Mouse (Mus musculus) erythroblast, embryonic 14.5 days (primary cell): ENCODE measurements around the gene Gm45618.

Source experiments
- GATA1 ChIP-seq: IDR thresholded peaks from 2 replicates; pipeline ENCODE4 v1.6.1; 2012; ENCODE audit warnings: low read length, inconsistent platforms, mixed read lengths
- TAL1 ChIP-seq: IDR thresholded peaks from 3 replicates; pipeline ENCODE4 v1.6.1; 2012; ENCODE audit warnings: low read length, inconsistent platforms, mixed read lengths

DNA sequence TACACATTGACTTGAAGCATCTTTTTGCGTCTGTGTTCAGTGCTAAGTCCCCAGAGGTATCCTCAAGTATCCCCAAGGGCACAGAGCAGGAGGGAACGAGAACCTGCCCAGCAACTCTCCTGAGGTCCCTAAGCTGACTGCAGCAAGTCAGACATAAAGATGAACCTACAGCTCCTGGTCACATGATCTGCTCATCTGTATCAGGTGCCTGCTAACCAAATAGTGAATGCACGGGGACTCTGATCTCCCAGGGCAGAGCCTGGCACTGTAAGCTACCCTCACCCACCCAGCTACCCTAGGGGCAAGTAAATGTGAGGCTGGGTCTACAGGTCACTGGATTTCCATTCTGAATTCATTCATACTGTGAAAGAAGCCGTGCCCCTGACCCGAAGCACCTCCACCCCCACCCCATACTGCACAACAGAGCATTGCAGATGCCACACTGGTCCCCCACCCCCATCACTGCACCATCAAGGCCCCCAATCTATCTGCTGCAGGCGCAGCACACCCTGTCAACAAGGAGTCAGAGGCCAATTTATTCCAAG is 26.8 kb downstream of the Gm45618 start:
- no peak for TF ChIP-seq GATA1
- no peak for TF ChIP-seq TAL1
